Mouse (Mus musculus): ENCODE results near the gene Abca7. TPM values are rescaled to one million over a fixed set of nuclear protein-coding genes. Genes with fewer than 3 reads are reported as not detected.
"Not testable (repeated sequence)": the region's sequence is repeated elsewhere in the genome, so short reads cannot be mapped to it uniquely, and the experiment has no call there.

Gene Abca7
- total RNA-seq, 1 experiment from 2014 or later = 18.7 TPM

DNA sequence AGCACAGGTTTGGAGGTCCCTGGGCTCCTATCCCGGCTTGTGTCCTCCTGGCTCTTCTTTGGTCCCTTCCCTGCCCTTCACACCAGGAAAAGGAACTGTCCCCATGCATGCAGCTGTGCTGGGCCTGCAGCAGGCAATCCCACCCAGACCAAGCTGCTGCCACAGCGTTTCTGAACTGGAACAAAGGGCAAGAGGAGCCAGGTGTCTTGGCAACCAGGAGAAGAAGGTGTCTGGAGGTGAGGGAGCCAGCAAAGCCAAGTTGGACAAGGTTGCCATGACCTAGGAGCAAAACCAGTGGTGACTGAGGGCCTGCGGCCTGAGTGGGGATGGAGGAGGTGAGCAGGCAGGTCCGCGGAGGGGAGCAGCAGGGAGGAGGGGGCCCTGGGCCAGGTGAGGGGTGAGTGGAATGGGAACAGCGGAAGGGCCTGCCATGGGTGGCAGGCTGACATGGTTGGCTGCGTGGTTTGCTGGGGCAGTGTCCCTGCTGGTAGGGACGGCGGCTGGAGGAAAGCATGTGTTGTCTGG is 50.8 kb downstream of the Abca7 start, which contains the start of gene Gpx4:
TSS of gene Gpx4 (plus strand) at position 126 of the 525 bp plus-strand sequence.
- no peak for DNase-seq

DNA sequence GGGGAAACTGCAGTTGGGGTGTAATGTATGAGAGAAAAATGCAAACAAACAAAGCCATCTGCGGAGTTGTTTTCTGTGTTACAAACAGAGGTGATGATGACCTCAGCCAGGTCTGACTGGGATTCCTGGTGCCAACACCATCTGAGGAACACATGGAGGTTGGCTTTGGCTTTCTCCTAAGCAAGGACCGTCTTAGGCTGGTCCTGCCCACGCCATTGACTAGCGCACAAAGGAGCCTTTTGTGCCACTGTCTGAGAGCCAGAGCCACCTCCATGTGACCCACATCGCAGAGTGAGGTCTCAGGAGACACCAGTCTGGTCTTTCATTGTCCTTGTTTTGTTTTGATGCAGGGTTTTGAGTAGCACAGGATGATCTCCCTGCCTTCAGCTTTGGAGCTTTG is 52.1 kb downstream of the Abca7 start:
- DNase-seq = no peak

DNA sequence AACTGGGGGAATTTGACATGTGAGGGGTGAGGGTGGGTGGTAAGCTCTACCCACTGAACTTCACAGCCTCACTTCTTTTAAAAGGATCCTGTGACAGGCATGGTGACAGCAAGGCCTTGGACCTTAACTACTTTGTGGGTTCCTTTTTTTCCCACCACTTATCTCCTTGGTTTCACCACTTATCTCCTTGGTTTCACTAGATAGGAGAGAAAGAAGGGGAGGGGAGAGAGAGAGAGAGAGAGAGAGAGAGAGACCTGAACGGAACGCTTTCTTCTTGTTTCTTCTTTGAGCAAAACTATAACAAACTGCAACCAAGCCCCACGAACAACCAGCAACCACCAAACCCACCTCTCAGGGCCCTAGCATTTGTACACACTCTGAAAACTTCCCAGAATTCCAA is 52.5 kb downstream of the Abca7 start:
- DNase-seq = no peak

DNA sequence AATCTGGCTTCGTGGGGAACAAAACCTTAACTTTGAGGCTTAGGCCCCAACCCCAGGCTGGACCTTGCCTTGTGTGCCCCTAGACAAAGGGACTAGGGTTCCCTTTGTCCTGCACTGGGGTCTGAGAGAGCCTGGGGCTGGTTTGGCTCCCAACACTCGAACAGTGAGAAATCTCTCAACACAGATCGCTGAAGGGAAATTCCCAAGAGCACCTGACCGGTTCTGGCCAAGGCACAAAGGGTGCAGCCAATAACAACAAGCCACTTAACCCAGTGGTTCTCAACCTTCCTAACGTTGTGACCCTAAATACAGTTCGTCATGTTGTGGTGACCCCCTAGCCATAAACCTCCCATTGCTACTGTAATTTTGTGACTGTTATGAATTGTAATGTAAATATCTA is 54.0 kb downstream of the Abca7 start:
- DNase-seq = no peak

DNA sequence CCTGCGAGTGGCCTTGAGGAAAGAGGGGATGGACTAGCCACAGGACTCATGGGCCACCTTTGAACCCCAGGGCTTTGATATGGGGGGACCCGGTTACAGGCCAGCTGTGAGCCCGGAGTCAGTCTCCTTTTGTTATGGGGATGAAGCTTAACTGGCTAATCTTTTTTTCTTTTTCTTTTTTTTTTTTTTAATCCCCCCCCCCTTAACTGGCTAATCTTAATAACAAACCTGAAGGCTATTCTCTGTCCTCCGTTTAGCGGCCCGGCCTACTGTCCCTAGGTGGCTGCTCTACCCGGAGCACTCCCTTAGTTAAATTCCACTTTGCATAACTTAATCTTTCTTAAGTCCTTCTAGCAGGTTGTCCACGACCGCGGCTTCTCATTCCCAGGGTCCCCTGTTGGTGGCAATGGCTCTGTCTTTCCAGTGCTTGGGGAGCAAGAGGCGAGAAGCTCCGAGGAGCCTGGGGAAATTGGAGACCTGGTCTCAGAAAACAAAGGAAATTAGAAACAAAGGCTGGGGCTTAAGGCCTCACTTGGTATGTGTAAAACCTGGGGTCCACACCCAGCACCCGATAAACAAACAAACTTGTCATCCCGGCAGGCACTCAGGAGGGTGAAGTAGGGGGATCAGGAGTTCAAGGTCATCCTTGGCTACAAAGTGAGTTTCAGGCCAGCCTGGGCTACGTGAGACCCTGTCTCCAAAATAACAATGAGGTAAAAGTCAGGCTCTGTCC is 54.8 kb downstream of the Abca7 start:
- DNase-seq = no peak

DNA sequence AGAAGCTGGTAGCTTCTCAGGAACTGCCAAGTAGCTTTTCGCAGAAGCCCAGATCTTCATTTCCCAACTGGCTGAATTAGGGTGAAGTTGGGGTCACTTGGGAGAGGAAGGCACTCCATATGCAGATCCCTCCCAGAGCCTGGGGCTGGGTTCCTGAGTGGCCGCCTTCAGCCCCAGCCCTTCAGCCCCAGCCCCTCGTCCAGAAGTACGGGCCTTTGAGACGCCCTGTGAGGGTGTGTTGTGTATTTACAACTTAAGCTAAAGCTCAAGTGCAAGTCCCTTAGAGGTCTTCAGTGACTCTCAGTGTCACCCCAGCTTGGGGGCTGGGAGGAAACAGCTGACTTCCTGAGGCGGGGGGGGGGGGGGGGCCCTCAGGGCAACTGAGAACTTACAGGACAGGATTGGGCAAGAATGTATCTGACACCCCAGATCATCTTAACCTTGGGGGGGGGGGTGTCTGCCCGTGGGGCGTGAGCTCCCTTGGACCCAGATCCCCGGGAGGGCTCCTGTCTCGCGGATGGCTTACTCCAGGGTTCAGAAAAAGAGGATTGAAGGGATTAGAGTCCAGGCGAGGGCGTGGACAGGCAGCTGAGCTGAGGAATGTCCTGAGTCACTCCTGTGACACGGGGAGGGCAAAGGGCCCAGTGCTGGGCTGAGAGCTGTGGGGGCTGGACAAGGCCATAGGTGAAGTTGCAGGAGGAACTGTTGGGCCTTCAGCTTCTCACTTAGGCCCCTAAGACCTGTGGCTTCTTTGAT is 55.5 kb downstream of the Abca7 start:
- peak; percentile 90 for DNase-seq

DNA sequence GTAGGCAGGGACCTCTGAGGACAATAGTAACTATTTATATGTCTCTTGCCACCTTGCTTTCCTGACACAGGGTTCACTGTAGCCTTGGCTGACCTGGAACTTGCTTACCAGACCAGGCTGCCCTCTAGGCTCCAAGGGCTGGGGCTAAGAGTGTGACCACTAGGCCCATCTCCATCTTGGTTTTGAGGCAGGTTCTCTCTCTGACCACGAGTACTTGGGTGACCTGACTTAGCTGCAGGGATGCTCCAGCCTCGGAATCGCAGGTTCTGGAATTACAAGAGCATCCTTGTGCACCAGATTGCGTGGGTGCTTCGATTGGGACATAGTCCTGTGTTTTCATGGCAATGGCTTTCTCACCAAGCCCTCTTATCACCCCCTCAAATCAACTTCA is 56.1 kb downstream of the Abca7 start:
- DNase-seq = no peak

DNA sequence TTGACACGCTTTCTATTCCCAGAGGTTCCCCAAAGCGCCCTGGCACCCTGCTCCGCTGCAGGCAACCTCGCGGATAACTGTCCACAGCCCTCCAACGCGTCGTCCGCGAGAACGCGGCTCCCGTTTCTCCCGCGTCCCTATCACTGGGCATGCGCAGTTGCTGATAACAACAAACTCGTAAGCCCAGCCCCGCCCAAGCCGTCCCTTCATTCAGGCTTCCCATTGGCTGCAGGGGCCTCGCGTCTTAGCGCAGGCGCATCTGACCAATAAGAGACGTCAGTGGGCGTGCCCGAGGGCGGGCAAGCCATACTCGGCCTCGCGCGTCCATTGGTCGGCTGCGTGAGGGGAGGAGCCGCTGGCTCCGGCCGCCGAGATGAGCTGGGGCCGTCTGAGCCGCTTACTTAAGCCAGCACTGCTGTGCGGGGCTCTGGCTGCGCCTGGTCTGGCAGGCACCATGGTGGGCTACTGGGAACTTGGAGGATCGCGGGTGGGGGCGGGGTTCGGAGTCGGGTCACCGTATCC is 57.0 kb downstream of the Abca7 start:
- DNase-seq = peak; percentile 100

DNA sequence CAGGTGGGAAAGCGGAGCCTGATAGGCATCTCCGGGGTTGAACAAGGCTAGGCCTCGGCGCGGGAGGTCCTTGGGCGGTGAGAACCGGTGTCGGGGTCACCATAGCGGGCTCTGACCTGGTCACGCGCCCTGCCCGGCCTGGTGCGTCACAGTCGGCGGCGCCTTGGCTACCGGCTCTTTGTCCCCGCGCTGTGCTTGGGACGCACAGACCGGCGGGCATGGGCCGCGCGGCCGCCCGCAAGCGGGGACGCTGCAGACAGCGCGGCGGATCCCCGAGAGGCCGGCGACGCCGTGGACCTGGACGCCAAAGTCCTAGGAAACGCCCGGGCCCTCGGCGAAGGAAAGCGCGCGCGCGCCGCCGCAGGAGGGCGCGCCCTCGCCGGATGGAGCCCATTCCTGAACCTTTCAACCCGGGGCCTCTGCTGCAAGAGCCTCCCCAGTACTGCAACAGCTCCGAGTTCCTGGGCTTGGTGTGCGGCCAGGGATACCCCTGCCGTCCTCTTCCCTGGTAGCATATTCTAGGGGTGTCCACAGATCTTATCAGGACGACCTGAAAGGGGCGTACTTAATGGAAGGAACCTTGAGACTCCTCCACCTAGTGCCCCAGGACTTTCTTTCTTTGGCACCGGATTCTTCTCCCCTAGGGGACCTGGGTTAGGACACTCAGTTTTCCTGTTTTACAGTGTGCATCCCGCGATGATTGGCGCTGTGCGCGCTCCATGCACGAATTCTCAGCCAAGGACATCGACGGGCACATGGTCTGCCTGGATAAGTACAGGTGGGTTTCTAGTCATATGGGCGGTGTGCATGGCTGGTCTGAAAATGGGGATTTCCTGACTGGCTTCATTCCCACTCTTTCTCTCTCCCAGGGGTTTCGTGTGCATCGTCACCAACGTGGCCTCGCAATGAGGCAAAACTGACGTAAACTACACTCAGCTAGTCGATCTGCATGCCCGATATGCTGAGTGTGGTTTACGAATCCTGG is 57.8 kb downstream of the Abca7 start:
- DNase-seq = peak; percentile 88

DNA sequence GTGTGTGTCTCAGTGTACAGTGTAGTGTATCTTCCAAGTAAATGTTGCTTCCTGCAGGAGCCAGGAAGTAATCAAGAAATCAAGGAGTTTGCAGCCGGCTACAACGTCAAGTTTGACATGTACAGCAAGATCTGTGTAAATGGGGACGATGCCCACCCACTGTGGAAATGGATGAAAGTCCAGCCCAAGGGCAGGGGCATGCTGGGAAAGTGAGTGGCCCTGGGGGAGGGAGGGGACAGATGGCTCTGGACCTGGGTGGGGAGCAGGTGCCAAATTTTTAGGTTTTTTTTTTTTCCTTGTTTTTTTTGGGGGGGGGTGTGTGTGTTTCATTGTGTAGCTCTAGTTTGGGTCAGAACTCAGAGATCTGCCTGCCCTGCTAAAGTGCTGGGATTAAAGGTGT is 58.6 kb downstream of the Abca7 start:
- not testable (repeated sequence) for DNase-seq

DNA sequence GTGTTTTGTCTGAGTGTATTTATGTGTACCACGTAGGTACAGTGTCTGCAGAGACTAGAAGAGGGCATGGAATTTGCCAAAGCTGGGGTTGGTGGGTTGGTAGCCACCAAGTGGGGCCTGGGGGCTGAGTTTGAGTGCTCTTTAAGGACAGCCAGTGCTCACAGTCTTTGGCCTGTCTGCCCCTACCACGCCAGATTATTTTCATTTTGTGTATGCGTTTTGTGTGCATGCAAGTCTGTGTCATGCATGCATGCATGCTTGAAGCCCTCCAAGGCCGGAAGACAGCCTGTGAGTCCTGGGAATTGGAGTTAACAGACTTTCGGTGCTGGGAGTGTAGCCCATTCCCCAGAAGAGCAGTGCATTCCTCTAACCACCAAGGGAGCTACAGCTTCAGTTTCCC is 59.1 kb downstream of the Abca7 start:
- no peak for DNase-seq

DNA sequence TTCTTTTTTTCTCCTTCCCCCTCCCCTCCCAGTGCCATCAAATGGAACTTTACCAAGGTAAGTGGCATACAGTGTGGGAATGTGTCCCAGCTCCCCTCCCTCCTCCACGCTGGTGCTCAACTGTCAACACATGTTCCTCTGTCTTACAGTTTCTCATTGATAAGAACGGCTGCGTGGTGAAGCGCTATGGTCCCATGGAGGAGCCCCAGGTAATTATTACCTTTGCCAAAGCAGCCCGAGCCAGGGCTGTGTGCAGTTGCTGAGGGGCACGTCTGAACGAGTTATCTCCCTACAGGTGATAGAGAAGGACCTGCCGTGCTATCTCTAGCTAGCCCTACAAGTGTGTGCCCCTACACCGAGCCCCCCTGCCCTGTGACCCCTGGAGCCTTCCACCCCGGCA is 59.6 kb downstream of the Abca7 start:
- no peak for DNase-seq

DNA sequence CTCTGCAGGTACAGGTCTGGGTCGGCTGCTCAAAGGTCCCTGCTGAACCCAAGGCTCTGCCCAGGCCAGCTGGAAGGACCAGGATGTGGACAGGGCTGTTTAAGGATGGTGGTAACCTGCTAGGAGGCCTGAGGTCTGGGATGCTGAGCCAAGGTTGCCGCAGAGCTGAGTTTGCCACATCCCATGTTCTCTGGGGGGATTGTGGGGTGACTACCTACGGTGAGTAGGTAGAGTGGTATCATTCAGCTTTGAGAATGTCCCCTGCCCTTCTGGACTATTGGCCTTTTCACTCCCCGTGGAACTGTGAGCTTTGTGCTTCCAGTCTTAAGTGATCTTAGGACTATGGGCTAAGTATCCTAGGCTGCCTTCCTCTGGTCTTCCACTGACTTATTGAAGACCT is 60.2 kb downstream of the Abca7 start:
- DNase-seq = no peak

DNA sequence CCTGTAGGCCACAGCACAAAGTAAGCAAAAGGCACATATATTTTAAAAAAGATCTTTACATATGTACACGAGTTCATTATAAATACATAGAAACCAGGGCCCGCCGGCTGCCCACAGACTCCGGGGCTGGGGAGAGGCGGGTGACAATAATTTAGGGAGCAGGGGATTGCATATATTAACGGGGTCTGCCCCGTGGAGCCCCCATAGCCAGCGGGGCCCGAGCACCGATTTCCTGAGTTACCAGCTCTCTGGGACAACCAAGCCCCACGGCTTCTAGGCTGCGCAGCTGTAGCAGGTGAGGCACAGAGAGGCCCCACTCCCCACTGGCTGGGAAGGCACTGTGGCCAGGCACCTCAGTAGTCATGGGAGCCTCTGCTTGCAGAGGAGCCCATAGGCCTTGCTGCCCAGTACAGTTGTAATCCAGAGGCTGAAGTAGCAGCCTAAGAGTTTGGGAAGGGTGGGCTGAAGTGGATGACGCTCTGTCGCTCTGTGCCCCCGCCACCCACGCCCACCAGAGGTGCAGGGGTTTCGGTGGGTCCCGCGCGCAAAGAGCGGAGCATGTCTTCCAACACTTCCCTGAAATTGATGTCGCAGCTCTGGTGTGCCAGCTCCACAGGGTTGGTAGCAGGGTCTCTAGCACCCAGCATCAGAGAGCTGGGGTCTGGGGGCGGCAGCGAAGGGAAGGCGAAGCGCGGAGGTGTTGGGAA is 60.8 kb downstream of the Abca7 start:
- DNase-seq = no peak

DNA sequence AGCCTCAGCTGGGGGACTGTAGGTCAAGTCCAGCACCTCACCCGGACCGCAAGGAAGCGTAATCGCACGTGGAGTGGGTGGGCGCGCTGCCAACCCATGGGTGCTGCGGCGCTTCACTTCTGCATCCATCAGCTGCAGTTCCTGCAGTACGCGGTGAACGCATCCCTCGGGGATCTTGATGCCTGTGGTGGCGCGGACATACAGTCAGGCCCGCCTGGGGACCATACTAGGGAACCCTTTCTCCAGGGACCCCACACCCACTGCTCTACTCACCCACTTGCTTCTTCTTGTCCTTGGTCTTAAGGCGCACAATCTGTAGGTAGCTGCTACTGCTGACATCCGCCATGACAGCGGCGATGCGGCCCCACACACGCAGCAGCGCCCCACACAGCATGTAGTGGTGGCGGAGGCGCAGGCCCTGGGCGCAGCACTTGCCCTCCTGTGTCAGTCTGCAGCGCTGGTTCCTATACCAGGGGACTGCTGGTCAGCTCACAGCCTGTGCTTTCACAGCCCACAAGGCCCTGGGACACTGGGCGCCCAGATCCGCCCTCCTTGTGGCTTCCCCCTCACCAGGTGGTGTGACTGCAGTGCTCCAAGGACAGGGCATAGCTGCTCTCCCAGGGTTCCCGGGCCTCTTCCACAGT is 61.5 kb downstream of the Abca7 start:
- no peak for DNase-seq

DNA sequence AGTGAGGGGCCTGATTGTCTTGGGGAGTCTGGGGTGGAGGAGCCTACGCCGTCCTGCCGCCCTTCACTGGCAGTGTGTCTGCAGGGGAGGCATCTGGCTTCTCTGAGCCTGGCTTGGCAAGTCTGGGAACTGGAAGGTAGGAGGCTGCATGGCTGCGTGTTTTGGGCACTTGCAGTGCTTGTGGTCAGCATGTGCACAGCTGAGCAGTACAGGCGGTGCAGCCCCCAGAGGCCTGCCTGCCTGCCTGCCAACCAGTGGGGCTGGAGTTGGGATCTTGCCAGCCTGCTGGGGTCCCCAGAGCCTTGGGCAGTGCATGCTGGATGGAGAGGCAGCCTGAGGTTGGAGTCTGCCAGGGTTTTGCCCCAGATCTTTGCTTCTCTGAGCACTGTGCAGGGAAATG is 66.8 kb downstream of the Abca7 start:
- peak; percentile 84 for DNase-seq

DNA sequence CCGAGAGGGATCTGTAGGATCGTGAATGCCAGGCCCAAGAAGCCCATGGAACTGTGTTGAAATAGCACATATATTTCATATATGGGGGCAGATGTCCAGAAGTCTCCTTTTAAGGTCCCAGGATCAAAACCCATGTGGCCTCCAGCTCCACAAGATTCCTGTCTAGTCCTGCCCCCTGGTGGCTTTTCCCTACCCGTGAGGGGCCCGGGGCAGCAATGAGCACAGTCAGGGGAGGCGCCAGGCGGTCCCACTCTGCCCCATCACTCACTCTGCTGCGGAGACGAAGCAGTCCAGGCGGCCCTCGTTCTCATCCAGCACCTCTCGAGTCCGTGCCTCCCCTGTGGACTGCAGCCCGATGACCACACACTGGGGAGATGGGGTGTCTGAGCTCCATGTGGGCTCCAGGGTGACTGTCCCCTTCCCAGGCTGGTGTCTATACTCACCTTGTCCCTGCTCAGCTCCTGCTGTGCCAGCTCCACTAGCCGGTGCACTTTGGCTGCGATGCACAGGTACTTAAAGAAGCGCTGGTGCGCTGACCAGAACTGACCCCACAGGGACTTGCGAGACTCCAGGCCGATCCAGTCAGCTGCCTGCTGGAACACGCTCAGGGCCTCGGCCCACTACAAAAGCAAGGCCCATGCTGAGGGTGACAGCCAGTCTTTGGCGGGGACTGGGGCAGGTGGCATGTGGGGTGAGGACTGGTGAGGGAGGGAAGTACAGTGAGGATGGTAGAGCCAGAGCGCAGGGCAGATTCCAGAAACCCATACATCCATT is 67.8 kb downstream of the Abca7 start:
- DNase-seq = peak; percentile 32

Data from adrenal gland, postnatal 14 days (tissue).